Comparison of ENCODE assay signal across 8 mouse cellular contexts in genomic region chr14:78848941-78849911, GRCm38 (mm10). TPM values are rescaled to one million over a fixed set of nuclear protein-coding genes. Genes with fewer than 3 reads are reported as not detected.
DNase-seq lines count a peak whose midpoint lies in the region; ATAC-seq and TF ChIP-seq lines count a peak whose summit lies in the region.

Gene Vwa8 (plus strand): TSS chr14:78849052.

- H3K36me3 ChIP-seq in MEL (ENCODE audit: control insufficient read depth in 1 of 2, insufficient read depth in 2 of 2, low read length in 2 of 2): peaks cover 0 to 2% of the 10 kb centered on the region in 2 experiments; a peak in 1 of 4 replicates
- no peaks in the 10 kb centered on the region for H3K36me3 ChIP-seq in lung, embryonic 14.5 days (ENCODE audit: insufficient read depth)

- H3K79me2 ChIP-seq in MEL (ENCODE audit: control insufficient read depth, insufficient read depth, low read length, poor library complexity): peaks cover 5% of the 10 kb centered on the region; the same call in 1 of the 2 replicates

- DNase-seq in MEL (ENCODE audit: low read depth, low spot score): peak; percentile 85
- DNase-seq in cerebellum, adult 2 months: peak; percentile 85
- peak; percentile 72 for DNase-seq in forelimb bud, embryonic 11.5 days (ENCODE audit: low read depth, low spot score)
- DNase-seq in heart, postnatal 4 days: peak; percentile 93
- peak; percentile 53 to 73 for DNase-seq in layer of hippocampus, adult 2 months (ENCODE audit: low spot score in 2 of 2)
- DNase-seq in lung, embryonic 14.5 days: peak; percentile 86
- peak; percentile 87 for DNase-seq in testis, postnatal 14 days (ENCODE audit: low spot score)

- ATAC-seq in lung, embryonic 14.5 days (ENCODE audit: insufficient read depth): peak; percentile 96
- peak; percentile 62 for ATAC-seq in neutrophil, adult 5-6 weeks (ENCODE audit: extremely low read depth, insufficient number of reproducible peaks, low FRiP score, poor library complexity, severe bottlenecking)

- peak within 1 kb of the TSS; percentile 79 for H3K4me2 ChIP-seq in lung, embryonic 14.5 days

- peak in 1 of 2 experiments; percentile 57; a peak in 1 of 4 replicates for TF ChIP-seq POLR2A in MEL (IDR thresholded peaks at IDR 0.05; ENCODE audit: control insufficient read depth in 1 of 2, insufficient read depth in 1 of 2, low read depth in 1 of 2, low read length in 2 of 2, poor library complexity in 1 of 2)
- TF ChIP-seq POLR2A in cerebellum, adult 2 months (IDR thresholded peaks at IDR 0.05; ENCODE audit: borderline replicate concordance, insufficient read depth, low read length): peak; percentile 47

- peak within 1 kb of the TSS; percentile 59 for H3K27ac ChIP-seq in MEL (ENCODE audit: control insufficient read depth, low read depth, low read length)
- H3K27ac ChIP-seq in cerebellum, adult 2 months (ENCODE audit: insufficient read depth, low read length): peak within 1 kb of the TSS; percentile 49
- H3K27ac ChIP-seq in layer of hippocampus, adult 2 months: peak within 1 kb of the TSS; percentile 95
- peak within 1 kb of the TSS; percentile 92 for H3K27ac ChIP-seq in lung, embryonic 14.5 days (ENCODE audit: low read depth)

- H3K9ac ChIP-seq in MEL (ENCODE audit: control insufficient read depth, low read depth, low read length, poor library complexity, severe bottlenecking): peak within 1 kb of the TSS; percentile 81
- peak within 1 kb of the TSS; percentile 85 for H3K9ac ChIP-seq in lung, embryonic 14.5 days

- H3K27me3 ChIP-seq in MEL (ENCODE audit: control insufficient read depth in 1 of 2, insufficient read depth in 2 of 2, low read length in 2 of 2): no peaks in the 10 kb centered on the region
- no peaks in the 10 kb centered on the region for H3K27me3 ChIP-seq in cerebellum, adult 2 months (ENCODE audit: control insufficient read depth, insufficient read depth, low read length)
- H3K27me3 ChIP-seq in lung, embryonic 14.5 days (ENCODE audit: insufficient read depth, low read length): no peaks in the 10 kb centered on the region

- no peaks in the 10 kb centered on the region for H3K9me3 ChIP-seq in MEL (replicated peaks; ENCODE audit: insufficient read depth, low read length)
- H3K9me3 ChIP-seq in lung, embryonic 14.5 days (ENCODE audit: low read depth, low read length): no peaks in the 10 kb centered on the region

- TF ChIP-seq EP300 in MEL (IDR thresholded peaks at IDR 0.05; ENCODE audit: low read depth in 1 of 2, low read length in 2 of 2): no peak

- peak in 2 of 3 experiments; percentile 26 to 48; a peak in 3 of 6 replicates for TF ChIP-seq CTCF in MEL (IDR thresholded peaks at IDR 0.05 in 2 of 3, conservative IDR thresholded peaks at IDR 0.05 in 1 of 3; ENCODE audit: control insufficient read depth in 1 of 3, insufficient read depth in 1 of 3, low read depth in 2 of 3, low read length in 3 of 3, poor library complexity in 1 of 3, severe bottlenecking in 1 of 3)
- TF ChIP-seq CTCF in cerebellum, adult 2 months (IDR thresholded peaks at IDR 0.05; ENCODE audit: borderline replicate concordance, insufficient read depth, low read depth, low read length): no peak
- peak; percentile 66 for TF ChIP-seq CTCF in layer of hippocampus, adult 2 months (conservative IDR thresholded peaks at IDR 0.05)
- peak; percentile 64 for TF ChIP-seq CTCF in lung, embryonic 14.5 days (IDR thresholded peaks at IDR 0.05; ENCODE audit: low read depth)

- H3K4me1 ChIP-seq in MEL (ENCODE audit: control insufficient read depth in 1 of 2, insufficient read depth in 2 of 2, low read length in 2 of 2): peaks cover 4 to 5% of the 10 kb centered on the region in 2 experiments; a peak in 2 of 4 replicates
- H3K4me1 ChIP-seq in cerebellum, adult 2 months (ENCODE audit: control insufficient read depth, insufficient read depth, low read length): peaks cover 4% of the 10 kb centered on the region; the same call in 1 of the 2 replicates
- 0 out of 2 replicates have a peak, but pooled peaks cover 2% of the 10 kb centered on the region for H3K4me1 ChIP-seq in lung, embryonic 14.5 days (ENCODE audit: insufficient read depth)

- WGBS in cerebellum, adult 2 months: 2% methylated on average over 61 of the region's 61 CpGs
- WGBS in lung, embryonic 14.5 days: 2% methylated on average over 61 of the region's 61 CpGs

- H3K4me3 ChIP-seq in MEL (ENCODE audit: control insufficient read depth in 1 of 2, insufficient read depth in 1 of 2, low read depth in 2 of 2, low read length in 2 of 2): peak within 1 kb of the TSS; percentile 81 to 86
- H3K4me3 ChIP-seq in cerebellum, adult 2 months (replicated peaks; ENCODE audit: insufficient read depth, low read depth, low read length): peak within 1 kb of the TSS; percentile 67
- peak within 1 kb of the TSS; percentile 93 for H3K4me3 ChIP-seq in layer of hippocampus, adult 2 months
- H3K4me3 ChIP-seq in lung, embryonic 14.5 days (ENCODE audit: low read depth, low read length): peak within 1 kb of the TSS; percentile 78

- no peak for TF ChIP-seq RAD21 in MEL (IDR thresholded peaks at IDR 0.05; ENCODE audit: low read depth, low read length)

TF ChIP-seq in MEL, 35 proteins besides CTCF, POLR2A, EP300 and RAD21:
- no peak for TF ChIP-seq POLR2AphosphoS5 (IDR thresholded peaks at IDR 0.05; ENCODE audit: borderline replicate concordance, low read depth, low read length)
- TF ChIP-seq TBP (IDR thresholded peaks at IDR 0.05; ENCODE audit: low read depth, low read length): 0 out of 2 replicates have a peak, but pooled peaks have one; percentile 18
- TF ChIP-seq MAX (IDR thresholded peaks at IDR 0.05; ENCODE audit: low read length): peak; percentile 74
- no peak for TF ChIP-seq MAFK (IDR thresholded peaks at IDR 0.05; ENCODE audit: borderline replicate concordance, low read depth, low read length)
- peak; percentile 22; the same call in 1 of the 2 replicates for TF ChIP-seq USF1 (IDR thresholded peaks at IDR 0.05; ENCODE audit: low read depth, low read length)
- peak; percentile 58 for TF ChIP-seq MXI1 (IDR thresholded peaks at IDR 0.05; ENCODE audit: low read depth, low read length)
- TF ChIP-seq MYC (IDR thresholded peaks at IDR 0.05; ENCODE audit: low read depth, low read length): peak; percentile 84; the same call in 1 of the 2 replicates
- peak; percentile 39; the same call in 1 of the 2 replicates for TF ChIP-seq TCF12 (IDR thresholded peaks at IDR 0.05; ENCODE audit: low read depth, low read length)
- peak; percentile 79 for TF ChIP-seq HCFC1 (IDR thresholded peaks at IDR 0.05; ENCODE audit: low read depth, low read length)
- peak; percentile 44; the same call in 1 of the 2 replicates for TF ChIP-seq NRF1 (IDR thresholded peaks at IDR 0.05; ENCODE audit: insufficient read depth, low read depth, low read length, poor library complexity, severe bottlenecking)
- peak; percentile 26 for TF ChIP-seq SIN3A (IDR thresholded peaks at IDR 0.05; ENCODE audit: low read length)
- TF ChIP-seq KAT2A (conservative IDR thresholded peaks at IDR 0.05; ENCODE audit: low read depth, low read length): no peak
- peak; percentile 99 for TF ChIP-seq UBTF (IDR thresholded peaks at IDR 0.05; ENCODE audit: borderline replicate concordance, insufficient read depth, low read depth, low read length)

RNA-seq across cellular contexts. Expression of gene Vwa8, which starts in this region (rescaled TPM):
- total RNA-seq in MEL (2012; rRNA removed): 12.4 and 13.0 TPM in 2 replicates
- 10 to 100 TPM in 1 of 2 experiments, not detected in 1; 19.6 TPM for polyA plus RNA-seq in MEL (2012; ENCODE audit: insufficient read depth in 1 of 2, insufficient read length in 2 of 2, low read depth in 1 of 2, low replicate concordance in 2 of 2, missing spikeins in 1 of 2)
- 45.4 and 46.7 TPM in 2 replicates for polyA plus RNA-seq in cerebellum, adult 2 months (2012; rRNA removed)
- 100 to 1,000 TPM; 129 to 144 TPM for total RNA-seq in heart, postnatal 4 days (2021)
- total RNA-seq in layer of hippocampus, adult 2 months (2021): 10 to 100 TPM; 29.4 to 31.0 TPM
- polyA plus RNA-seq in lung, embryonic 14.5 days (2014; fragmentation: Nextera tagmentation; extraction: Ambion mirVana): 12.5 and 13.9 TPM in 2 replicates
- total RNA-seq in neutrophil, adult 5-6 weeks (2017): 11.2 and 12.2 TPM in 2 replicates

Comparison
In these comparisons a context has a peak if more than half of its experiments do, and no peak if none do; other contexts are left out.
1. Peak in every context shown above with its lines: DNase-seq, ATAC-seq, H3K4me3 ChIP-seq and H3K27ac ChIP-seq.